Mouse (Mus musculus) ES-E14 (cell line): ENCODE data around the gene Gbgt1. TPM values are rescaled to one million over a fixed set of nuclear protein-coding genes. Genes with fewer than 3 reads are reported as not detected.

Source experiments
- DNase-seq: peaks from one replicate; pipeline ENCODE4 v3.0.0-alpha.2; 2013; ENCODE audit warnings: low read depth, low spot score
- H3K27ac ChIP-seq: 2 replicates; pipeline ENCODE4 v1.5.1; 2012; ENCODE audit warnings: low read depth, mild to moderate bottlenecking, low read length, moderate library complexity, mixed read lengths; ENCODE audit not compliant: poor library complexity, insufficient read depth, severe bottlenecking
- H3K36me3 ChIP-seq: 2 replicates; pipeline ENCODE4 v1.6.1; 2012; ENCODE audit warnings: mild to moderate bottlenecking, low read length, moderate library complexity, mixed read lengths; ENCODE audit not compliant: control insufficient read depth, poor library complexity, insufficient read depth, severe bottlenecking
- H3K4me1 ChIP-seq, 2 experiments: fragments of 150-350 bp in 1 of 2; sonication (generic) in 1 of 2; 2 replicates each; pipeline ENCODE4 v1.6.1; 2012; ENCODE audit warnings: low read length in 2 of 2, mild to moderate bottlenecking in 1 of 2, mixed read lengths in 1 of 2; ENCODE audit not compliant: control insufficient read depth in 2 of 2, insufficient read depth in 2 of 2, poor library complexity in 1 of 2
- H3K4me3 ChIP-seq, 2 experiments: fragments of 150-350 bp in 1 of 2; sonication (generic) in 1 of 2; 2 replicates each; pipeline ENCODE4 v1.5.1; 2012; ENCODE audit warnings: low read length in 2 of 2, low read depth in 1 of 2, mild to moderate bottlenecking in 1 of 2, mixed read lengths in 1 of 2; ENCODE audit not compliant: insufficient read depth in 1 of 2, poor library complexity in 1 of 2, severe bottlenecking in 1 of 2
- H3K9ac ChIP-seq: 2 replicates; pipeline ENCODE4 v1.6.1; 2012; ENCODE audit warnings: low read depth, mild to moderate bottlenecking, low read length, mixed read lengths; ENCODE audit not compliant: poor library complexity, insufficient read depth, severe bottlenecking
- H3K9me3 ChIP-seq: fragments of 150-350 bp; sonication (generic); 2 replicates; pipeline ENCODE4 v1.6.1; 2012; ENCODE audit warnings: low read depth, mild to moderate bottlenecking, low read length; ENCODE audit not compliant: control insufficient read depth, insufficient read depth
- CHD2 ChIP-seq: IDR thresholded peaks from 2 replicates; pipeline ENCODE4 v1.6.1; 2014; ENCODE audit warnings: mild to moderate bottlenecking, low read depth, low read length, inconsistent platforms
- HCFC1 ChIP-seq: IDR thresholded peaks from 2 replicates; pipeline ENCODE4 v1.6.1; 2012; ENCODE audit warnings: low read length, inconsistent platforms, borderline replicate concordance; ENCODE audit not compliant: insufficient read depth
- MAFK ChIP-seq: IDR thresholded peaks from 2 replicates; pipeline ENCODE4 v1.6.1; 2014; ENCODE audit warnings: mild to moderate bottlenecking, low read depth, low read length, inconsistent platforms; ENCODE audit not compliant: insufficient read depth
- ZC3H11A ChIP-seq: IDR thresholded peaks from 2 replicates; pipeline ENCODE4 v1.6.1; 2012; ENCODE audit warnings: low read depth, mild to moderate bottlenecking, inconsistent platforms, low read length, borderline replicate concordance
- ZNF384 ChIP-seq: IDR thresholded peaks from 2 replicates; pipeline ENCODE4 v1.6.1; 2012; ENCODE audit warnings: low read depth, low read length, inconsistent platforms
- in situ Hi-C, 2 experiments: fragments of 600-800 bp; cut with MboI; formaldehyde crosslinking; loops; one replicate each; pipeline ENCODE4 v1.15.1; 2025; ENCODE audit warnings: low sequenced_read_pairs in 2 of 2, inconsistent platforms in 1 of 2; ENCODE audit not compliant: unreplicated experiment in 2 of 2
- total RNA-seq: library from RNA; depleted of rRNA; stranded (reverse); fragments of 300-350 nt; gene quantifications from 2 replicates; pipeline ENCODE4 v1.2.3, GENCODE M21; 2012

Gbgt1 gene
- total RNA-seq, 1 experiment, result 1.4 TPM

DNA sequence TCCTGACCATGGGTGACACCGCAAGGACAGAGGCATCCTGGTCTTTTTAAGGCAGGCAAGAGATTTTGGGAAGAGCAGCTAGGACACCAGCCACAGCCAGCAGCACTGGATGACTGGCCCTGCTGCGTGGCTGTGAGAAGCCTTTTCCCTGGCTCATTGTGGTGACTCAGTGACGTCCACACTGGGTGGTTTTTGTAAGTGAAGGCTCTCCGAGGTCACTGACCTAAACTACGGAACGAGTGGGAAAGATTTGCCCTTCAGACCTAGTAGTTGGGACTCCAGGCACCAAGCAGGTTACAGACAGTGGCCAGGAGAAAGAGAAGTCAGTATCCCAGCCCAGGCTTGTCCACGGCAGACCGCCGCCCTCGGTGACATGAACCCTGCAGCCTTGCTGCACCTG lies 27.7 kb downstream of the Gbgt1 start:
- no peak overlapping the region for H3K4me3 ChIP-seq
- in situ Hi-C loops, result no loop called here
- no peaks in the 10 kb centered on the region for H3K9me3 ChIP-seq
- H3K36me3 ChIP-seq, result no peaks in the 10 kb centered on the region; the same call in 1 of the 2 replicates
- no peak for TF ChIP-seq CHD2
- H3K4me1 ChIP-seq, result peaks cover 5 to 29% of the 10 kb centered on the region in 2 experiments; a peak in 3 of 4 replicates
- no peak for DNase-seq
- no peak overlapping the region for H3K9ac ChIP-seq
- H3K27ac ChIP-seq, result no peak overlapping the region

DNA sequence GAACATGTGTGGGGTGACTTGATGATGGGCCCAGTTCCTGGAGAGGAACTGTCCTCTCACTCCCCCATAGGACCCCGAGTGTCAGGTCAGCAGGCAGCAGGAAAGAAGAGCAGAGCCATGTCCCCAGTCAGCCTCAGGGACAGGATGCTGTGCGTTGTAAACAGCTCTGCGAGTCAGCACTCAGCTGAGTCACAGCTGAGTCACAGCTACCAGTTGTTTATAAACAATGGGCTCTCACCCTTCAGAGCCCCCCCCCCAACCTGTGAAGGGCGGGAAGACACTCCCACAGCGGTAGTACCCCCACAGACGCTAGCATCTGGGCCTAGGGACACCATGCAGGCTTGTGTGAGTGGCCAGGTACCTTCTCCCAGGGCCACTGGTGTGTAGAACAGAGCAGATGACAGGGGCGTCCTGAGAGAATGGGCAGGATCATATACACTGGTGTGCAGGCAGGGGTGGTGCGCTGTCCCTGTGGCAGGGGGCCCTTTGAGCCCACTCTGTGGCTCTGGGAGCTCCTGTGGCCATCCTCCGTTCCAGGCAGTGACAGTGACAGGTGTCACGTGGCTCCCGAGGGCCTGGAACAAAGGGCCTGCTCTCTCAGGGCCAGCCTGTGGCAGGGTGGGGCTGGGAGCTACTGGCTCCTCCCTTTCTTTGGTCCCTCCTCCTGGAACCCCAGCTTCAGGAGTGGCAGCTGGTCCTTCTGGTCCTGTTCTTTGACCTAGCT lies 28.7 kb downstream of the Gbgt1 start:
- peak overlapping the region in 1 of 2 experiments; percentile 22; a peak in 1 of 4 replicates for H3K4me3 ChIP-seq
- peaks cover 5 to 28% of the 10 kb centered on the region in 2 experiments; a peak in 3 of 4 replicates for H3K4me1 ChIP-seq
- TF ChIP-seq ZC3H11A (no peak), CHD2 (no peak), MAFK (peak; percentile 82), HCFC1 (no peak), ZNF384 (no peak)
- in situ Hi-C loops, result no loop called here
- no peak overlapping the region for H3K9ac ChIP-seq
- no peaks in the 10 kb centered on the region; the same call in 1 of the 2 replicates for H3K36me3 ChIP-seq
- H3K9me3 ChIP-seq, result no peaks in the 10 kb centered on the region
- H3K27ac ChIP-seq, result peak overlapping the region; percentile 50; the same call in 1 of the 2 replicates
- DNase-seq, result no peak

DNA sequence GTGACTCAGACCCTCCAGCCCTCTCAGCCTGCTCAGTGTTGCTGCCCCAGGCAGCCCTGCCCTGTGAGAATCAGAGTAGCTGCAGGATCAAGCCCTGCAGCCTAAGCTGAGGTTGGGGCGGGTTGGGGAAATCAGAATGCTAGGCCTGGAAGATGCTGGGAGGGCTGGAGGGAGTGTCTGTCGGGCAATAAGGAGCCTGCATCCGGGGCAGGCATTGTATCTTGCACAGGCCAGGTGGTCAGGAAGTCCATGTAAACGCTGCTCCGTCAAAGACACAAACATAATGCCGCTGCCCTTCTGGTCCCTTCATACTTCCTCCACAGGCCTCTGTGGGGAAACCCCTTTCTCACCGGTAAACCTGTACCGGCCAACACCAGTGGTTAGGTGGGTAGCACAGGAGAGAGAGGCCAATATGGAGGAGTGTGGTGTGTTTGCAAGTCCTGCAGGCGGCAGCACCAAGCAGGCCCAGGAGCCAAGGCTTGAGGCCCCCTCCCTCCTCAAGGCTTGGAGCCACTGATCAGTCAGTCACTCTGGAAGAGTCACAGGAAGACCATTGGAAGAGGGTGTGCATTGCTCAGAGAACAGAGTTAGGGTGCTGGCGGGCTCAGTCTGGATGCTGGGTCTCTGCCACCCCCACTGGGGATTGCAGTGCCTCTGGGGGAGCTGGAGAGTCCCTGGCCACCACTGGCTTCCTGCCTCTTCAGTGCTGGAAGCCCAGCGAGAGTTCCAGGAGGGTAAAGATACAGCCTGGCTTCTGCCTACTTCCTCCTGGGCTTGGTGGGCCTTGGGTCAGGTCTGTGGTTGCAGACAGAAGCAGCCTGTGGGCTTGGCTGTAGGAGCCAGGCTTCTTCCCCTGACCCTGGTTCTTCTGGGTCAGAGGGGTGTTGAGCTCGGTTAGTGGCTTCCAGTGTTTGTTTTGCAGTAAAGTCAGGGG lies 29.5 kb downstream of the Gbgt1 start:
- Histone ChIP-seq H3K4me3 (peak overlapping the region; percentile 0 to 22; a peak in 1 of 4 replicates), H3K4me1 (peaks cover 5 to 25% of the 10 kb centered on the region in 2 experiments; a peak in 3 of 4 replicates), H3K9ac (no peak overlapping the region), H3K36me3 (no peaks in the 10 kb centered on the region; the same call in 1 of the 2 replicates), H3K27ac (no peak overlapping the region), H3K9me3 (no peaks in the 10 kb centered on the region)
- DNase-seq, result no peak
- in situ Hi-C loops, result no loop called here
- TF ChIP-seq ZNF384 (no peak), ZC3H11A (no peak), CHD2 (no peak), HCFC1 (no peak), MAFK (no peak)

GRCm38 (mm10) chr2:28527436-28528353 lies 31.0 kb downstream of the Gbgt1 start:
- no peak overlapping the region for H3K4me3 ChIP-seq
- H3K27ac ChIP-seq, result no peak overlapping the region
- no peak for DNase-seq
- H3K9me3 ChIP-seq, result no peaks in the 10 kb centered on the region
- no peak overlapping the region; the same call in 1 of the 2 replicates for H3K9ac ChIP-seq
- peaks cover 5 to 25% of the 10 kb centered on the region in 2 experiments; a peak in 3 of 4 replicates for H3K4me1 ChIP-seq
- in situ Hi-C loops, result no loop called here
- TF ChIP-seq CHD2 (no peak), ZNF384 (no peak), ZC3H11A (no peak), MAFK (no peak), HCFC1 (no peak)
- H3K36me3 ChIP-seq, result no peaks in the 10 kb centered on the region
